Mouse (Mus musculus): ENCODE measurements around the gene Syt17. TPM values are rescaled to one million over a fixed set of nuclear protein-coding genes. Genes with fewer than 3 reads are reported as not detected.
A peak's percentile ranks its signal among the peaks of the same experiment; 100 is the strongest.

The Syt17 gene
- 1.2 and 1.3 TPM in 2 replicates for polyA plus RNA-seq (2016; fragmentation: Nextera tagmentation; extraction: Ambion mirVana)

GRCm38 (mm10) chr7:118448134-118448967, at the start of gene Syt17:
TSS of gene Syt17 (minus strand) at chr7:118448222.
- no peaks in the 10 kb centered on the region for H3K9me3 ChIP-seq (replicated peaks)
- peaks cover 59% of the 10 kb centered on the region for H3K27me3 ChIP-seq (ENCODE audit: low read depth, poor library complexity, severe bottlenecking)
- DNase-seq (ENCODE audit: low spot score), result peak; percentile 87
- peak within 1 kb of the TSS; percentile 73 for H3K4me3 ChIP-seq
- H3K36me3 ChIP-seq, result no peaks in the 10 kb centered on the region
- H3K4me1 ChIP-seq, result peaks cover 33% of the 10 kb centered on the region
- peak within 1 kb of the TSS; percentile 73 for H3K27ac ChIP-seq
- under 1% methylated on average over 58 of the region's 58 CpGs for WGBS

- Histone ChIP-seq H3K27me3 (ENCODE audit: low read depth, poor library complexity, severe bottlenecking) (peaks cover 27% of the 10 kb centered on the region), H3K27ac (no peak overlapping the region), H3K4me1 (peaks cover 25% of the 10 kb centered on the region), H3K9me3 (replicated peaks) (no peaks in the 10 kb centered on the region), H3K4me3 (no peak overlapping the region), H3K36me3 (peaks cover 5% of the 10 kb centered on the region; the same call in 1 of the 2 replicates)
- WGBS, result 86% methylated on average over 4 of the region's 4 CpGs
- DNase-seq (ENCODE audit: low spot score), result no peak
These were observed 47.0 kb upstream of the Syt17 start for GRCm38 (mm10) chr7:118494892-118495579.

- no peak overlapping the region for H3K27ac ChIP-seq
- whole genome bisulfite sequencing, result 94% methylated on average over 9 of the region's 9 CpGs
- H3K4me3 ChIP-seq, result no peak overlapping the region
- peaks cover 15% of the 10 kb centered on the region for H3K36me3 ChIP-seq
- no peak for DNase-seq (ENCODE audit: low spot score)
- no peaks in the 10 kb centered on the region for H3K9me3 ChIP-seq (replicated peaks)
- peaks cover 32% of the 10 kb centered on the region for H3K4me1 ChIP-seq
- H3K27me3 ChIP-seq (ENCODE audit: low read depth, poor library complexity, severe bottlenecking), result peaks cover 39% of the 10 kb centered on the region
These were observed 45.9 kb upstream of the Syt17 start for GRCm38 (mm10) chr7:118493892-118494291.

GRCm38 (mm10) chr7:118491431-118492147, 43.6 kb upstream of the Syt17 start, which contains the start of gene Itpripl2:
TSS of gene Itpripl2 (minus strand) at chr7:118491975.
- WGBS, result under 1% methylated on average over 55 of the region's 55 CpGs
- Histone ChIP-seq H3K27ac (peak within 1 kb of the TSS; percentile 95), H3K4me3 (peak within 1 kb of the TSS; percentile 85), H3K27me3 (ENCODE audit: low read depth, poor library complexity, severe bottlenecking) (peaks cover 45% of the 10 kb centered on the region), H3K36me3 (peaks cover 17% of the 10 kb centered on the region), H3K9me3 (replicated peaks) (no peaks in the 10 kb centered on the region), H3K4me1 (peaks cover 37% of the 10 kb centered on the region)
- DNase-seq (ENCODE audit: low spot score), result peak; percentile 87

- DNase-seq (ENCODE audit: low spot score), result peak; percentile 63
- 2% methylated on average over 67 of the region's 67 CpGs for WGBS
- H3K4me1 ChIP-seq, result peaks cover 37% of the 10 kb centered on the region
- H3K27me3 ChIP-seq (ENCODE audit: low read depth, poor library complexity, severe bottlenecking), result peaks cover 45% of the 10 kb centered on the region
- H3K27ac ChIP-seq, result peak overlapping the region; percentile 95
- peak overlapping the region; percentile 85 for H3K4me3 ChIP-seq
- no peaks in the 10 kb centered on the region for H3K9me3 ChIP-seq (replicated peaks)
- peaks cover 17% of the 10 kb centered on the region for H3K36me3 ChIP-seq
These were observed 42.8 kb upstream of the Syt17 start for GRCm38 (mm10) chr7:118490666-118491430.

- Histone ChIP-seq H3K27ac (no peak overlapping the region; the same call in 1 of the 2 replicates), H3K27me3 (ENCODE audit: low read depth, poor library complexity, severe bottlenecking) (peaks cover 45% of the 10 kb centered on the region), H3K36me3 (peaks cover 17% of the 10 kb centered on the region), H3K4me3 (peak overlapping the region; percentile 85), H3K4me1 (peaks cover 37% of the 10 kb centered on the region), H3K9me3 (replicated peaks) (no peaks in the 10 kb centered on the region)
- 19% methylated on average over 57 of the region's 57 CpGs for WGBS
- peak; percentile 50 for DNase-seq (ENCODE audit: low spot score)
These were observed 42.0 kb upstream of the Syt17 start for GRCm38 (mm10) chr7:118489706-118490665.

GRCm38 (mm10) chr7:118488060-118488664, 40.1 kb upstream of the Syt17 start:
- WGBS, result 41% methylated on average over 8 of the region's 8 CpGs
- no peak for DNase-seq (ENCODE audit: low spot score)
- Histone ChIP-seq H3K27me3 (ENCODE audit: low read depth, poor library complexity, severe bottlenecking) (peaks cover 42% of the 10 kb centered on the region), H3K27ac (no peak overlapping the region), H3K36me3 (peaks cover 22% of the 10 kb centered on the region), H3K4me3 (no peak overlapping the region), H3K4me1 (peaks cover 37% of the 10 kb centered on the region), H3K9me3 (replicated peaks) (no peaks in the 10 kb centered on the region)

- DNase-seq (ENCODE audit: low spot score), result no peak
- peaks cover 22% of the 10 kb centered on the region for H3K36me3 ChIP-seq
- 61% methylated on average over 5 of the region's 5 CpGs for WGBS
- H3K4me3 ChIP-seq, result no peak overlapping the region
- no peaks in the 10 kb centered on the region for H3K9me3 ChIP-seq (replicated peaks)
- peaks cover 31% of the 10 kb centered on the region for H3K4me1 ChIP-seq
- no peak overlapping the region for H3K27ac ChIP-seq
- H3K27me3 ChIP-seq (ENCODE audit: low read depth, poor library complexity, severe bottlenecking), result peaks cover 32% of the 10 kb centered on the region
These were observed 38.9 kb upstream of the Syt17 start for GRCm38 (mm10) chr7:118486917-118487316.

GRCm38 (mm10) chr7:118483996-118484395, 36.0 kb upstream of the Syt17 start:
- WGBS, result 73% methylated on average over 1 of the region's 1 CpGs

GRCm38 (mm10) chr7:118482001-118482400, 34.0 kb upstream of the Syt17 start:
- no peaks in the 10 kb centered on the region for H3K9me3 ChIP-seq (replicated peaks)
- 86% methylated on average over 2 of the region's 2 CpGs for WGBS
- no peaks in the 10 kb centered on the region for H3K27me3 ChIP-seq (ENCODE audit: low read depth, poor library complexity, severe bottlenecking)
- DNase-seq (ENCODE audit: low spot score), result no peak
- peaks cover 6% of the 10 kb centered on the region; the same call in 1 of the 2 replicates for H3K4me1 ChIP-seq
- no peak overlapping the region for H3K4me3 ChIP-seq
- no peak overlapping the region for H3K27ac ChIP-seq
- 0 out of 2 replicates have a peak, but pooled peaks cover 5% of the 10 kb centered on the region for H3K36me3 ChIP-seq

More at GRCm38 (mm10) chr7:118483996-118484395, 36.0 kb upstream of the Syt17 start:
- no peak for DNase-seq (ENCODE audit: low spot score)
- 0 out of 2 replicates have a peak, but pooled peaks cover 7% of the 10 kb centered on the region for H3K36me3 ChIP-seq
- H3K27me3 ChIP-seq (ENCODE audit: low read depth, poor library complexity, severe bottlenecking), result peaks cover 8% of the 10 kb centered on the region
- no peaks in the 10 kb centered on the region for H3K9me3 ChIP-seq (replicated peaks)
- no peak overlapping the region for H3K4me3 ChIP-seq
- H3K4me1 ChIP-seq, result peaks cover 8% of the 10 kb centered on the region; the same call in 1 of the 2 replicates
- no peak overlapping the region for H3K27ac ChIP-seq

Data from limb, embryonic 10.5 days (tissue).